Mouse (Mus musculus): ENCODE data around the gene Vmn1r198.

Vmn1r198 gene

DNA sequence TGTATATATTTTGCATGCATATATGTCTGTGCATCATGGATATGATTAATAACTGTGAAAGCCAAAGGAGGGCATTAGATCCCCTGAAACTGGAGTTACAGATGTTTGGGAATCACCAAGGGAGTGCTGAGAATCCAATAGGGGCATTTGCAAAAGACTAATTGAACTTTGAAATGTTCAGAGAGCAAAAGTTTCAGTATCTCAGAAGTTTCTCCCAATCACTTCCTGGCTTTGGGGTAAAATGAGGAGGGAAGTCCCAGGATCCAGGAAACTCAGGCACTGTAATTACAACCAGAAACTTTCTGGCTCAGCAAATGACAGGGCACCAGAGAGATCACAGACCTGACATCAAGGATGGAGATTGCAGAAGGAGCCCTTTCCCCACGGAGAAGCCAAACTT is at the start of gene Vmn1r198:
Gene Vmn1r198 (plus strand): TSS at position 301 of the 400 bp plus-strand sequence.
- WGBS, result 54% methylated on average over 1 of the region's 1 CpGs

DNA sequence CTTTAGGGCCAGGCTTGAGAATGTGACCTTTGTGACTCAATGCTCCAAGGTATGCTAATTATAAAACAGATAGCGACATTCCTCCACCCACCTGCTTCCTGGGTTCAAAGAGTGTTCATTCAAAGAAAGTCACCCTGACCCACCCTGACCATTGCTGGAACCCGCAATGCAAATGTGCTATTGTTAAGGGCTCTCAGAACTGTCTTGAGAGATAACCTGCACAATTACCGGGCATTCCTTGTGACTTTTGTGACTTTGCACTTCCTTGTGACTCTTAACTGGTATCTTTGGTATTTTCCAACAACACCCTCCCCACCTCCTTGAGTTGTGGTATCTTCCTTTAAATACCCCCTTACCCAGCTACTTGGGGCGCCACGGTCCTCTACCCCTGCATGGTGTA is 42.1 kb upstream of the Vmn1r198 start:
- WGBS, result 89% methylated on average over 5 of the region's 5 CpGs

DNA sequence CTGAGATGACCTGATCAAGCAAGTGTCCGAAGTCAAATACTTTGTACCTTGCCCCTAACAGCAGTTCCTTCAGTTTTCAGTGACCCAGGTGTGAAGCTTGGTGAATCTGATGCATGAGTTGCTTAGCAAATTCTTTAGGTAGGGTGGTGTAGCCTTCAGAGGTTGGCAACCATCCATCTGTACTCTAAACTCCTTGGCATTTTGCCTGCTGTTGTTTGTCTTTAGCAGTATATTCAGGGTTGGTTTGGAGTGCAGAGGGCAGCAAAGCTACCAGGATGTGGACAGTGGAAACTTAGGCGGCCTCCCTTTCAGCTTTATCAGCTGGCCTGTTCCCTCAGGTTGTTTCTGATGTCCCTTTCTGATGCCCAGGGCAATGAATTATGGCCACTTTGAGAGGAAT is 34.8 kb upstream of the Vmn1r198 start:
- 85% methylated on average over 2 of the region's 2 CpGs for WGBS

DNA sequence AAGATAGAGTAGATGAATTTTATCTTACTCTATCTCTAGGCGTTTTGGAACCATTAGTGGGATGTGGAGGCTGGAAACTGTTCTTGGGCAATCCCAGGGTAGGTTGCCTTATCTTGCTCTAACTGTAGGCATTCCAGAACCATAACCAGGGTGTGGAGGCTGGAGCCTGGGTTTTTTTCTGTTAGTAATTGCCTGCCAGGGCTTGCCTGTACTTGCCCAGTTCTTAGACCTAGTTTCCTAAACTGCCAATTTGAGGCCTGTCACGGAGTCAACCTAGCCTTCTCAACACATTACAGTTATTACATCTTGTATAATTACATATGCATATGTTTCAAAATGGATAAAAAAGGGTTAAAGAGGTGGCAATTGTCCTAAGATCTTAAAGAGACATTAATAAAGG is 32.8 kb upstream of the Vmn1r198 start:
- 79% methylated on average over 2 of the region's 2 CpGs for WGBS

DNA sequence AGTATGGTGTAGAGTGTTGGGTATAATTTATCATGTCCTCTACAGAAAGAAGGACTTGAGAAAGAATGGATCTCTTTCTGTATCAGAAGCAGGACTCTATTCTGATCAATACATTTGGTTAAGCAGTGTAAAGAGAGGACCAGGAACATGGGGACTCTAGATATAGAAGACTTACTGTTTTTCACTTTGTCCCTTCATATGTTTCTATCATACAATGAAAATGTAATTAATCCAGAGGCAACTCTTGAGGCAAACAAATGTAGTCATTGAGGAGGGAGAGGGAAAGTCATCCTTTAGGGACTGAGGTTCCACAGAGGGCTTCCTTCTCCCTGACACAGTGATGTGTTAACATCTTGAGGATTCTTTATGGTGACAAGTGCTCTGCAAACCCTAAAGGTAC is 25.9 kb upstream of the Vmn1r198 start, which contains the start of gene Vmn1r197:
Gene Vmn1r197 (plus strand): TSS at position 301 of the 400 bp plus-strand sequence.

DNA sequence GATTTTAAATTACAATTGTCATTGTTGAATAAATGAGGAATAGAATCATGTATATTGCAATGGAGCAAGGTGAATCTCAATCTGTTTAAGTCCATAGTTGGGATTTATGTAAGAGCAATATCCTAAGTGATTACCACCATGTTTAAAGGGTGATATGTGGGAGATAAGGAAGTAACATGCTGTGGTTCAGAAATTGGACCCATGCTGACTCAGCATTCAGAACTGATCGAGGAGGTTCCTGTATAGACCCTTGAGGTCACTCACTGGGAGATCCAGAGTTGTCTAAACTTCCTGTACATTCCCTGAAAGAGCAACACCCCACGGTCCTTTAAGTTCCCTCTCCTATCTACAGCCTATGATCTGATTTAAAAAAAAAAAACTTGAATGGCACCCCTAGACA is 16.9 kb upstream of the Vmn1r198 start:
- 61% methylated on average over 2 of the region's 2 CpGs for WGBS

DNA sequence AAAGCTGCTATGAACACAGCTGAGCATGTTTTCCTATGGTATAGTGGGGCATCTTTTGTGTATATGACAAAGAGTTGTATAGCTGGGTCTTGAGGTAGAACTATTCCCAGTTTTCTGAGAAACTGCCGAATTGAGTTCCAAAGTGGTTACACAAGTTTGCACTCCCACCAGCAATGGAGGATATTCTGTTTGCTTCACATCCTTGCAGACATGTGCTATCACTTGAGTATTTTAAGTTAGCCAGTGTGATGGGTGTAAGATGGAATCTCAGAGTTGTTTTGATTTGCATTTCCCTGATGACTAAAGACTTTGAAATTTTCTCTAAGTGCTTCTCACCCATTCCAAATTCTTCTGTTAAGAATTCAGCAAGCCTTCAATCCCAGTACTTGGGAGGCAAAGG is 14.6 kb upstream of the Vmn1r198 start:
- WGBS, result 62% methylated on average over 1 of the region's 1 CpGs

DNA sequence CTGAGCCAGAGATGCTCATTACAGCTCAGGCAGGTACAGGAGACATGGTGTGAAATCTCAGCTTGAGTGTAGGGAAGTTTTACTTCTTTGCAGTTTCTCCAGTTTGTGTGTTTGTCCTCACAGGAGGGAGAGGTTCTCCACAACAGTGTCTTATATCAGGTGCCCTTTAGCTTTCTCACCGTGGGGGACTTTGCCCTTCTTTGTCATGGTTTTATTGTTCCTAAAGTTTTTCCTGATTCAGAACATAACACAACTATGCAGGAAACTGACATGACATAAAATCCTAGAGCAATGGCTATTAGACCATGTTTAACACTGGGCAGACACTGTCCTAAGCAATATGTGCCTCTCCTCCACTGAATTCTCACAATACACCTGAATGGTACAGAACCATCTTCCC is 649 bp downstream of the Vmn1r198 start:
- WGBS, result 78% methylated on average over 1 of the region's 1 CpGs

DNA sequence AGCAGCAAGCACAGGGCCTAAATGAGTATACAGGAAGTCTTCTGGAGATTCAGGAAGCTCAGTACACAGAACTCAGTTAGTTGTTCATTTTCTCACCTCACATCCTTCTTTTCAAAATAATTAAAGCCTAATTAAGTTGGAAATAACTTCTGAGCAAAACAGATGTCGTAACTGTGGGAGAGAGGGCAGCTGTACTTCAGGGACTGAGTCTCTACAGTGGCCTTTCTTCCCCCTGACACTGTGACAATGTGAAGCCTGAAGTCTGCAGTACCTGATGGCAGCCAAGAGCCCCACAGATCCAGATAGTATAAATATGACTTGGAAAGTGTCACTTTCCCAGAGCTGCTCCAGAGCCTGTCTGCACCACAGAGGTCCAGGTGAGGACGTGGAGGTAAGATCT is 29.4 kb downstream of the Vmn1r198 start, which contains the start of gene Vmn1r199:
Gene Vmn1r199 (plus strand): TSS at position 301 of the 400 bp plus-strand sequence.
- WGBS, result 76% methylated on average over 2 of the region's 2 CpGs

DNA sequence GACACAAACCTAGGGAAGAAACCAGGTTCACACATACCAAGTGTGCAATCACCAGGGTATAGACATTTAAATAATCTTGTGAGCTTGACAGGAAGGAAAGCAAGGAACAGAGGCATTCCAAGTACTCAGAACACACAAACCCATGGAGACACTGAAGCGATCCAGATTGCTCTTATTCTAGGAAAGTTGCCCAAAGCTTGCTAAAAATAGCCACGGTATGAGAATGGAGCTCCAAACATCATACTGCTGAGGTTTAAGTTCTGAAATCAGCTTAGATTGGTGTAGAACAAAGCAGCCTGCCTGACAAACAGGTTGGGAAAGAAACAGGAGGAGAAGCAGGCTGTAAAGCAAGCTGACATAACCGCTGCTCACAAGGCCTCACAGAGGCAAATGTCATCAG is 31.0 kb downstream of the Vmn1r198 start:
- 31% methylated on average over 3 of the region's 3 CpGs for WGBS

DNA sequence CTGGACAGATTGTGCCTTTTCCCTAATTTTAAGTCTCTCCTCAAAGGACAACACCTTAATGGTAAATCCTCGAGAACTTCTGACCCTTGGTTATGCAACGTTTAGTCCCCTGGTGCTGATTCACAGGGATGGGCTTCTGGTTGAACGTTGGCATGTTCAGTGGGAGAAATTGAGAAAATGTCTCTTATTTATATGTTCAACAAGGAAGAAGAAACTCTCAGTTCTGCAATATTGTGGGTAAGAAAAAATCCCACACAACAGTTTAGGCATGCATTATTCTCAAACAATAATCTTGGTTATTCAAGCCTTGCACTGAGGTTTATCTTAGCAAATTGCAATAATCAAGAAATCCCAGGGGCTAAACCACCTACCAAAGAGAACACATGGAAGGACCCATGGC is 33.2 kb downstream of the Vmn1r198 start:
- WGBS, result 72% methylated on average over 3 of the region's 3 CpGs

DNA sequence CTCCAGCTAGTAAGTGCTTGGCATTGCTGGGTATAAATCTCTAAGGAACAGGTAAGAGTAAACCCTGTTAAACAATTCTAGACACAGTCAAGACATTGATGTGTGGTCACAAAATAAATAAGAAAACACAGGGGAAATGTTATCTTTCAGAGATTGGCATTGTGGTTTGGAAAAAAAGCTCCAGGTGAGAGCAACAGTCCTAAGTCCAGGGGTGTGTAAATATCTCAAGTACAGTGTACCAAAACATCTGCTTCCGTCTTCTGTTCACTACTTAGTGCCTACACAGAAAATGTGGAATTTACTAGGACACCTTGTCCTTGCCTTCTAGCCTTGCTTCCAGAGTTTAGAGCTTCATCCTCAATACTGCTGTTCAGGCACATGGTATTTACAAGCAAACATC is 36.9 kb downstream of the Vmn1r198 start:
- WGBS, result 86% methylated on average over 1 of the region's 1 CpGs

DNA sequence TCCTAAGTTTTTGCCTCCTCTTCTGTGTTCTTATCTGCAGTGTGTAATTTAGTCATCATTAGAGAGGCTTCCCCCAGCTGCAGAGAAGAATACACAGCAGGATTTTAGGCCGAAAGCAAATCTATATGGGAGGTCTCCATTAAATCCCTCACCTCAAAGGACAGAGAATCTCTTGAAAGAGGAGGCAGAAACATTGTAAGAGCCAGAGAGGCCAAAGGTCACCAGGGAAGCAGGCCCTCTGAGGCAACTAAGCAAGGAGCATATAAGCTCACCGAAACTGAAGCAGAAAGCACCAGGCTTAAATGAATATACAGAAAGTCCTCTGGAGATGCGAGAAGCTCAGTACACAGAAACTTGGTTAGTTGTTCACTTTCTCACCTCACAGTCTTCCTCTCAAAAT is 39.9 kb downstream of the Vmn1r198 start, which contains the start of gene Vmn1r200:
Gene Vmn1r200 (plus strand): TSS at position 301 of the 400 bp plus-strand sequence.
- WGBS, result 66% methylated on average over 3 of the region's 3 CpGs

DNA sequence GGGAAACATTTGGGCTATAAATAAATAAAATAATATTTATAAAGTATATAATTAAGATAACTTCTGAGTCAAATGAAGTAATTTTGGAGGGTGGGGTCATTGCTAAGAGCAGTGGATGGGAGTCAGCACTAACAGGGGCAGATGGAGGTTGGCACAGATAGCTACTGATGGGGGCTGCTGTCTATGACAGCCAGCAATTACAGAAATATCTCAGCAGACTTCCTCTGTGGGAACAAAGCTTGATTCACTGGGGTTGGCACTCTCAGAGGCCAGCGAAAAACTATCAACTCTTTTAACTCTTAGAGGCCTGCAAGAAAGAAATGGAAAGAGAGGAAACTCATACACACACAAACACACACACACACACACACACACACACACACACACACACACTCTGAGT is 52.8 kb downstream of the Vmn1r198 start:
- WGBS, result 27% methylated on average over 1 of the region's 1 CpGs

All from cerebral cortex, adult 2 months (tissue).